Mouse (Mus musculus): ENCODE measurements at regions not wholly inside any gene's neighbourhood (a gene's known extent, or its start where the extent isn't known, plus 50 kb on each side); places are given as distances from the start of the nearest gene placed in this dataset.

DNA sequence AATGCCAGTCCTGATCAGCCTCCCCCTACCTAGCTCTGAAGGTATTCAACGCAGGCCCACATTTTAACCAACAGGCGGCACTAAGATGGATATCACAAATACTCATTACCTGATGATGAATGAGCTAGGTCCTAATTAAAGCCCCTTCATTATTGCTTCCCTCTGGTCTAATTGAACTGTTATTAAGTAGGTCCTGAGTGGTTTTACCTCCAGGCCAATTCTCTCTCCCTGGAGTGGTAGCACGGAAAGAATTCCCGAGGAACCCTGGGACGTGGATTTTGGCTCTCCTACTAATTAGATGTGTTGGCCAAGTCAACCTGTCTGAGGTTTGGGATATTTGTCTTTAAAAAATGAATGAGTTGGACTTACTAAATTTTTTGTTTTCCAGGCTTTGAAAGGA, 60.0 kb upstream of the Rbpj start:
- TF ChIP-seq POLR2A (IDR thresholded peaks at IDR 0.05; ENCODE audit: control insufficient read depth in 1 of 2, insufficient read depth in 1 of 2, low read depth in 1 of 2, low read length in 2 of 2, poor library complexity in 1 of 2) (no peak), ELF1 (IDR thresholded peaks at IDR 0.05; ENCODE audit: low read depth, low read length) (no peak), CHD2 (IDR thresholded peaks at IDR 0.05; ENCODE audit: low read length) (no peak), USF2 (IDR thresholded peaks at IDR 0.05; ENCODE audit: borderline replicate concordance in 1 of 2, insufficient read depth in 1 of 2, low read depth in 1 of 2, low read length in 2 of 2) (no peak), GATA1 (IDR thresholded peaks at IDR 0.05; ENCODE audit: low read depth, low read length) (no peak), EP300 (IDR thresholded peaks at IDR 0.05; ENCODE audit: low read depth in 1 of 2, low read length in 2 of 2) (no peak), CTCF (IDR thresholded peaks at IDR 0.05 in 2 of 3, conservative IDR thresholded peaks at IDR 0.05 in 1 of 3; ENCODE audit: control insufficient read depth in 1 of 3, insufficient read depth in 1 of 3, low read depth in 2 of 3, low read length in 3 of 3, poor library complexity in 1 of 3, severe bottlenecking in 1 of 3) (no peak), ETS1 (IDR thresholded peaks at IDR 0.05; ENCODE audit: low read depth, low read length) (no peak), HCFC1 (IDR thresholded peaks at IDR 0.05; ENCODE audit: low read depth, low read length) (no peak), USF1 (IDR thresholded peaks at IDR 0.05; ENCODE audit: low read depth, low read length) (no peak)

Measured in MEL (cell line).